Mouse (Mus musculus): ENCODE results near the gene Habp2. TPM values are rescaled to one million over a fixed set of nuclear protein-coding genes. Genes with fewer than 3 reads are reported as not detected.

Gene Habp2
- total and polyA plus RNA-seq, 3 experiments = not detected

- TF ChIP-seq IRF4 (IDR thresholded peaks at IDR 0.05; ENCODE audit: low read depth, low read length) (no peak), ZC3H11A (IDR thresholded peaks at IDR 0.05; ENCODE audit: low read depth, low read length) (no peak)
- H3K36me3 ChIP-seq (replicated peaks in 1 of 2; ENCODE audit: control insufficient read depth in 1 of 2, insufficient read depth in 1 of 2, low read length in 1 of 2) = no peaks in the 10 kb centered on the region
- in situ Hi-C loops (cut with MboI; ENCODE audit: low pct_ligation_motif_present, low pct_unique_long_range_greater_than_20kb, low sequenced_read_pairs) = loop anchor here (25.0 kb wide), 1 partner anchor 901 kb away; no protein-coding TSS in a partner anchor
Measured at GRCm38 (mm10) chr19:56263696-56264095, 23.2 kb upstream of the Habp2 start.

GRCm38 (mm10) chr19:56264175-56264574 is 22.8 kb upstream of the Habp2 start:
- Histone ChIP-seq H3K4me3 (replicated peaks in 1 of 3; ENCODE audit: low read depth in 2 of 3, low read length in 2 of 3, poor library complexity in 1 of 3) (no peak overlapping the region), H3K9ac (ENCODE audit: insufficient read depth, low read depth) (no peak overlapping the region), H3K27ac (ENCODE audit: insufficient read depth, low read depth) (no peak overlapping the region), H3K9me3 (replicated peaks; ENCODE audit: low read length) (no peaks in the 10 kb centered on the region), H3K79me2 (replicated peaks; ENCODE audit: control insufficient read depth, extremely low read depth, insufficient read depth, poor library complexity, severe bottlenecking) (no peaks in the 10 kb centered on the region), H3K4me1 (ENCODE audit: control insufficient read depth in 1 of 2, insufficient read depth in 2 of 2) (peaks cover 0 to 14% of the 10 kb centered on the region in 2 experiments; a peak in 2 of 4 replicates), H3K27me3 (replicated peaks) (peaks cover 38% of the 10 kb centered on the region), H3K36me3 (replicated peaks in 1 of 2; ENCODE audit: control insufficient read depth in 1 of 2, insufficient read depth in 1 of 2, low read length in 1 of 2) (no peaks in the 10 kb centered on the region), H3K4me2 (ENCODE audit: insufficient read depth, low read depth, poor library complexity, severe bottlenecking) (no peak overlapping the region)
- in situ Hi-C loops (cut with MboI; ENCODE audit: low pct_ligation_motif_present, low pct_unique_long_range_greater_than_20kb, low sequenced_read_pairs) = loop anchor here (25.0 kb wide), 1 partner anchor 902 kb away; no protein-coding TSS in a partner anchor
- dilution Hi-C loops (cut with MboI; ENCODE audit: extremely low pct_ligation_motif_present, extremely low pct_unique_long_range_greater_than_20kb, low sequenced_read_pairs) = no loop called here
- no peak for DNase-seq (ENCODE audit: extremely low read depth)
- TF ChIP-seq UBTF (IDR thresholded peaks at IDR 0.05; ENCODE audit: low read depth, low read length) = no peak
- no peak for TF ChIP-seq MXI1 (IDR thresholded peaks at IDR 0.05; ENCODE audit: low read depth, low read length)
- TF ChIP-seq POLR2AphosphoS2 (IDR thresholded peaks at IDR 0.05; ENCODE audit: low read depth, low read length) = no peak
- no peak for TF ChIP-seq KAT2A (IDR thresholded peaks at IDR 0.05; ENCODE audit: insufficient replicate concordance, low read length)
- TF ChIP-seq POLR2A (IDR thresholded peaks at IDR 0.05; ENCODE audit: low read depth, low read length) = no peak

More at GRCm38 (mm10) chr19:56263696-56264095, 23.2 kb upstream of the Habp2 start:
- dilution Hi-C loops (cut with MboI; ENCODE audit: extremely low pct_ligation_motif_present, extremely low pct_unique_long_range_greater_than_20kb, low sequenced_read_pairs) = no loop called here
- H3K4me2 ChIP-seq (ENCODE audit: insufficient read depth, low read depth, poor library complexity, severe bottlenecking) = no peak overlapping the region
- H3K27ac ChIP-seq (ENCODE audit: insufficient read depth, low read depth) = no peak overlapping the region
- DNase-seq (ENCODE audit: extremely low read depth) = no peak
- H3K79me2 ChIP-seq (replicated peaks; ENCODE audit: control insufficient read depth, extremely low read depth, insufficient read depth, poor library complexity, severe bottlenecking) = no peaks in the 10 kb centered on the region
- H3K4me1 ChIP-seq (ENCODE audit: control insufficient read depth in 1 of 2, insufficient read depth in 2 of 2) = peaks cover 0 to 14% of the 10 kb centered on the region in 2 experiments; a peak in 2 of 4 replicates
- H3K9ac ChIP-seq (ENCODE audit: insufficient read depth, low read depth) = no peak overlapping the region
- H3K9me3 ChIP-seq (replicated peaks; ENCODE audit: low read length) = no peaks in the 10 kb centered on the region
- H3K27me3 ChIP-seq (replicated peaks) = peaks cover 39% of the 10 kb centered on the region
- H3K4me3 ChIP-seq (replicated peaks in 1 of 3; ENCODE audit: low read depth in 2 of 3, low read length in 2 of 3, poor library complexity in 1 of 3) = no peak overlapping the region

DNA sequence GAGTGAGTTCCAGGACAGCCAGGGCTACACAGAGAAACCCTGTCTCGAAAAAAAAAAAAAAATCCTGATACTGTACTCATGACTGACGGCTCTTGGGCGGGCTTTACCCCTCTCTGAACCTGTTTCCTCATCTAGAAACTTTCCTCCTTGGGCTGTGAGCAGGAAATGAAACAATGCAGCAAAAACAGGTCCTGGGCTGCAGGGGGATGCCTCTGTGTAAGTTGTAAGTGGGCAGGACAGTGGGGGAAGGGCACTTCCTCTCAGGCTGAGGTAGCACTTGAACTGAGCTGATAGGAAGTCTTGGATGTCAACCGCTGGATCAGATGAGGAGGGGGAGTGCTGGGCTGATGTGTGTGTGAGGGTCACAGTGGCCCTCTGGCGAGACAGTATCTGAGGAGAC is 21.8 kb upstream of the Habp2 start:
- H3K27me3 ChIP-seq (replicated peaks) = peaks cover 41% of the 10 kb centered on the region
- H3K36me3 ChIP-seq (replicated peaks in 1 of 2; ENCODE audit: control insufficient read depth in 1 of 2, insufficient read depth in 1 of 2, low read length in 1 of 2) = no peaks in the 10 kb centered on the region
- H3K9ac ChIP-seq (ENCODE audit: insufficient read depth, low read depth) = no peak overlapping the region
- DNase-seq (ENCODE audit: extremely low read depth) = peak; percentile 31
- H3K4me2 ChIP-seq (ENCODE audit: insufficient read depth, low read depth, poor library complexity, severe bottlenecking) = no peak overlapping the region
- dilution Hi-C loops (cut with MboI; ENCODE audit: extremely low pct_ligation_motif_present, extremely low pct_unique_long_range_greater_than_20kb, low sequenced_read_pairs) (no loop called here), in situ Hi-C loops (cut with MboI; ENCODE audit: low pct_ligation_motif_present, low pct_unique_long_range_greater_than_20kb, low sequenced_read_pairs) (loop anchor here (25.0 kb wide), 1 partner anchor 903 kb away; no protein-coding TSS in a partner anchor)
- H3K4me3 ChIP-seq (replicated peaks in 1 of 3; ENCODE audit: low read depth in 2 of 3, low read length in 2 of 3, poor library complexity in 1 of 3) = no peak overlapping the region
- TF ChIP-seq POLR2A (IDR thresholded peaks at IDR 0.05; ENCODE audit: low read depth, low read length) = no peak
- TF ChIP-seq ZNF384 (IDR thresholded peaks at IDR 0.05; ENCODE audit: low read depth, low read length) = peak; percentile 39; the same call in 1 of the 2 replicates
- H3K4me1 ChIP-seq (ENCODE audit: control insufficient read depth in 1 of 2, insufficient read depth in 2 of 2) = peaks cover 0 to 14% of the 10 kb centered on the region in 2 experiments; a peak in 2 of 4 replicates
- H3K79me2 ChIP-seq (replicated peaks; ENCODE audit: control insufficient read depth, extremely low read depth, insufficient read depth, poor library complexity, severe bottlenecking) = no peaks in the 10 kb centered on the region
- no peaks in the 10 kb centered on the region for H3K9me3 ChIP-seq (replicated peaks; ENCODE audit: low read length)
- H3K27ac ChIP-seq (ENCODE audit: insufficient read depth, low read depth) = no peak overlapping the region

All from CH12.LX (cell line).